Mouse (Mus musculus): ENCODE results near the gene Wwox. TPM values are rescaled to one million over a fixed set of nuclear protein-coding genes. Genes with fewer than 3 reads are reported as not detected.

The Wwox gene
- polyA plus RNA-seq, 1 experiment from 2014 or later = 8.9 TPM

- H3K4me3 ChIP-seq (ENCODE audit: low read depth, low read length) = no peak overlapping the region
- DNase-seq (ENCODE audit: low spot score) = no peak
- ATAC-seq = no peak
- no peaks in the 10 kb centered on the region for H3K9me3 ChIP-seq (replicated peaks; ENCODE audit: control insufficient read depth, low read length)
- H3K27me3 ChIP-seq (replicated peaks; ENCODE audit: control insufficient read depth, insufficient read depth, low read length) = peaks cover 5% of the 10 kb centered on the region; the same call in 1 of the 2 replicates
- no peaks in the 10 kb centered on the region for H3K4me1 ChIP-seq (ENCODE audit: control insufficient read depth, insufficient read depth, low read length)
- H3K27ac ChIP-seq (ENCODE audit: low read depth, low read length) = no peak overlapping the region
- H3K36me3 ChIP-seq (ENCODE audit: control insufficient read depth, insufficient read depth, low read length) = no peaks in the 10 kb centered on the region
- no peak overlapping the region for H3K4me2 ChIP-seq (ENCODE audit: low read length)
- no peak overlapping the region for H3K9ac ChIP-seq (ENCODE audit: low read length)
- WGBS = 84% methylated on average over 4 of the region's 4 CpGs
Observed at GRCm38 (mm10) chr8:114927917-114928316, 488.5 kb downstream of the Wwox start.

- Histone ChIP-seq H3K9ac (ENCODE audit: low read length) (no peak overlapping the region), H3K4me2 (ENCODE audit: low read length) (no peak overlapping the region), H3K27me3 (replicated peaks; ENCODE audit: control insufficient read depth, insufficient read depth, low read length) (peaks cover 5% of the 10 kb centered on the region; the same call in 1 of the 2 replicates), H3K4me1 (ENCODE audit: control insufficient read depth, insufficient read depth, low read length) (no peaks in the 10 kb centered on the region), H3K4me3 (ENCODE audit: low read depth, low read length) (no peak overlapping the region), H3K9me3 (replicated peaks; ENCODE audit: control insufficient read depth, low read length) (no peaks in the 10 kb centered on the region), H3K36me3 (ENCODE audit: control insufficient read depth, insufficient read depth, low read length) (no peaks in the 10 kb centered on the region), H3K27ac (ENCODE audit: low read depth, low read length) (no peak overlapping the region)
- ATAC-seq (no peak), DNase-seq (ENCODE audit: low spot score) (no peak)
- 84% methylated on average over 4 of the region's 4 CpGs for WGBS
Observed at GRCm38 (mm10) chr8:114929597-114929996, 490.1 kb downstream of the Wwox start.

- Histone ChIP-seq H3K36me3 (ENCODE audit: control insufficient read depth, insufficient read depth, low read length) (no peaks in the 10 kb centered on the region), H3K27me3 (replicated peaks; ENCODE audit: control insufficient read depth, insufficient read depth, low read length) (peaks cover 11% of the 10 kb centered on the region; the same call in 1 of the 2 replicates), H3K4me3 (ENCODE audit: low read depth, low read length) (no peak overlapping the region), H3K4me1 (ENCODE audit: control insufficient read depth, insufficient read depth, low read length) (peaks cover 5% of the 10 kb centered on the region; the same call in 1 of the 2 replicates), H3K4me2 (ENCODE audit: low read length) (peak overlapping the region; percentile 7; the same call in 1 of the 2 replicates), H3K27ac (ENCODE audit: low read depth, low read length) (no peak overlapping the region), H3K9me3 (replicated peaks; ENCODE audit: control insufficient read depth, low read length) (no peaks in the 10 kb centered on the region), H3K9ac (ENCODE audit: low read length) (no peak overlapping the region)
- DNase-seq (ENCODE audit: low spot score) (peak; percentile 5), ATAC-seq (no peak)
- WGBS = 28% methylated on average over 18 of the region's 18 CpGs
Observed at GRCm38 (mm10) chr8:114932071-114932630, 492.7 kb downstream of the Wwox start.

GRCm38 (mm10) chr8:114933248-114933647 lies 493.8 kb downstream of the Wwox start:
- 32% methylated on average over 1 of the region's 1 CpGs for WGBS
- Histone ChIP-seq H3K4me3 (ENCODE audit: low read depth, low read length) (no peak overlapping the region), H3K36me3 (ENCODE audit: control insufficient read depth, insufficient read depth, low read length) (no peaks in the 10 kb centered on the region), H3K27ac (ENCODE audit: low read depth, low read length) (no peak overlapping the region), H3K9ac (ENCODE audit: low read length) (no peak overlapping the region), H3K9me3 (replicated peaks; ENCODE audit: control insufficient read depth, low read length) (no peaks in the 10 kb centered on the region), H3K4me1 (ENCODE audit: control insufficient read depth, insufficient read depth, low read length) (peaks cover 9% of the 10 kb centered on the region; the same call in 1 of the 2 replicates), H3K4me2 (ENCODE audit: low read length) (no peak overlapping the region), H3K27me3 (replicated peaks; ENCODE audit: control insufficient read depth, insufficient read depth, low read length) (peaks cover 15% of the 10 kb centered on the region; the same call in 1 of the 2 replicates)
- ATAC-seq = no peak
- DNase-seq (ENCODE audit: low spot score) = no peak

- H3K4me1 ChIP-seq (ENCODE audit: control insufficient read depth, insufficient read depth, low read length) = peaks cover 9% of the 10 kb centered on the region; the same call in 1 of the 2 replicates
- ATAC-seq (peak; percentile 95), DNase-seq (ENCODE audit: low spot score) (peak; percentile 94)
- WGBS = under 1% methylated on average over 10 of the region's 10 CpGs
- peaks cover 14% of the 10 kb centered on the region; the same call in 1 of the 2 replicates for H3K27me3 ChIP-seq (replicated peaks; ENCODE audit: control insufficient read depth, insufficient read depth, low read length)
- H3K4me3 ChIP-seq (ENCODE audit: low read depth, low read length) = no peak overlapping the region
- H3K36me3 ChIP-seq (ENCODE audit: control insufficient read depth, insufficient read depth, low read length) = no peaks in the 10 kb centered on the region
- H3K4me2 ChIP-seq (ENCODE audit: low read length) = no peak overlapping the region
- no peak overlapping the region for H3K9ac ChIP-seq (ENCODE audit: low read length)
- H3K27ac ChIP-seq (ENCODE audit: low read depth, low read length) = no peak overlapping the region
- no peaks in the 10 kb centered on the region for H3K9me3 ChIP-seq (replicated peaks; ENCODE audit: control insufficient read depth, low read length)
Observed at GRCm38 (mm10) chr8:114936887-114937286, 497.4 kb downstream of the Wwox start.

GRCm38 (mm10) chr8:114939338-114939737 lies 499.9 kb downstream of the Wwox start:
- no peaks in the 10 kb centered on the region for H3K9me3 ChIP-seq (replicated peaks; ENCODE audit: control insufficient read depth, low read length)
- peaks cover 14% of the 10 kb centered on the region; the same call in 1 of the 2 replicates for H3K27me3 ChIP-seq (replicated peaks; ENCODE audit: control insufficient read depth, insufficient read depth, low read length)
- H3K4me3 ChIP-seq (ENCODE audit: low read depth, low read length) = no peak overlapping the region
- no peak overlapping the region for H3K27ac ChIP-seq (ENCODE audit: low read depth, low read length)
- H3K9ac ChIP-seq (ENCODE audit: low read length) = no peak overlapping the region
- H3K36me3 ChIP-seq (ENCODE audit: control insufficient read depth, insufficient read depth, low read length) = no peaks in the 10 kb centered on the region
- DNase-seq (ENCODE audit: low spot score) (no peak), ATAC-seq (no peak)
- H3K4me2 ChIP-seq (ENCODE audit: low read length) = no peak overlapping the region
- H3K4me1 ChIP-seq (ENCODE audit: control insufficient read depth, insufficient read depth, low read length) = peaks cover 9% of the 10 kb centered on the region; the same call in 1 of the 2 replicates
- 91% methylated on average over 8 of the region's 8 CpGs for WGBS

GRCm38 (mm10) chr8:114941096-114941495 lies 501.6 kb downstream of the Wwox start:
- ATAC-seq = no peak
- Histone ChIP-seq H3K36me3 (ENCODE audit: control insufficient read depth, insufficient read depth, low read length) (no peaks in the 10 kb centered on the region), H3K4me1 (ENCODE audit: control insufficient read depth, insufficient read depth, low read length) (peaks cover 9% of the 10 kb centered on the region; the same call in 1 of the 2 replicates), H3K4me2 (ENCODE audit: low read length) (no peak overlapping the region), H3K9ac (ENCODE audit: low read length) (no peak overlapping the region), H3K4me3 (ENCODE audit: low read depth, low read length) (no peak overlapping the region), H3K27ac (ENCODE audit: low read depth, low read length) (no peak overlapping the region), H3K27me3 (replicated peaks; ENCODE audit: control insufficient read depth, insufficient read depth, low read length) (peaks cover 9% of the 10 kb centered on the region; the same call in 1 of the 2 replicates), H3K9me3 (replicated peaks; ENCODE audit: control insufficient read depth, low read length) (no peaks in the 10 kb centered on the region)
- WGBS = 82% methylated on average over 5 of the region's 5 CpGs
- peak; percentile 76 for DNase-seq (ENCODE audit: low spot score)

GRCm38 (mm10) chr8:114941644-114942043 lies 502.2 kb downstream of the Wwox start:
- Histone ChIP-seq H3K4me2 (ENCODE audit: low read length) (no peak overlapping the region), H3K9me3 (replicated peaks; ENCODE audit: control insufficient read depth, low read length) (no peaks in the 10 kb centered on the region), H3K4me1 (ENCODE audit: control insufficient read depth, insufficient read depth, low read length) (peaks cover 4% of the 10 kb centered on the region; the same call in 1 of the 2 replicates), H3K4me3 (ENCODE audit: low read depth, low read length) (no peak overlapping the region), H3K9ac (ENCODE audit: low read length) (no peak overlapping the region), H3K36me3 (ENCODE audit: control insufficient read depth, insufficient read depth, low read length) (no peaks in the 10 kb centered on the region), H3K27ac (ENCODE audit: low read depth, low read length) (no peak overlapping the region), H3K27me3 (replicated peaks; ENCODE audit: control insufficient read depth, insufficient read depth, low read length) (peaks cover 9% of the 10 kb centered on the region; the same call in 1 of the 2 replicates)
- 89% methylated on average over 9 of the region's 9 CpGs for WGBS
- ATAC-seq (no peak), DNase-seq (ENCODE audit: low spot score) (no peak)

- no peak for ATAC-seq
- no peaks in the 10 kb centered on the region for H3K4me1 ChIP-seq (ENCODE audit: control insufficient read depth, insufficient read depth, low read length)
- WGBS = 72% methylated on average over 6 of the region's 6 CpGs
Observed at GRCm38 (mm10) chr8:114947921-114948320, 508.5 kb downstream of the Wwox start.

More at GRCm38 (mm10) chr8:114947921-114948320, 508.5 kb downstream of the Wwox start:
- Histone ChIP-seq H3K27ac (ENCODE audit: low read depth, low read length) (no peak overlapping the region), H3K4me3 (ENCODE audit: low read depth, low read length) (no peak overlapping the region), H3K4me2 (ENCODE audit: low read length) (no peak overlapping the region), H3K27me3 (replicated peaks; ENCODE audit: control insufficient read depth, insufficient read depth, low read length) (no peaks in the 10 kb centered on the region), H3K36me3 (ENCODE audit: control insufficient read depth, insufficient read depth, low read length) (no peaks in the 10 kb centered on the region), H3K9me3 (replicated peaks; ENCODE audit: control insufficient read depth, low read length) (no peaks in the 10 kb centered on the region), H3K9ac (ENCODE audit: low read length) (no peak overlapping the region)
- DNase-seq (ENCODE audit: low spot score) = no peak
